Mouse (Mus musculus): ENCODE measurements around the gene Gm6763. TPM values are rescaled to one million over a fixed set of nuclear protein-coding genes. Genes with fewer than 3 reads are reported as not detected.
"Not testable (repeated sequence)": the region's sequence is repeated elsewhere in the genome, so short reads cannot be mapped to it uniquely, and the experiment has no call there.

Gm6763 gene
- polyA plus RNA-seq (2015; fragmentation: Nextera tagmentation; extraction: Ambion mirVana): not detected in 2 replicates

- not testable (repeated sequence) for H3K27ac ChIP-seq (replicated peaks); H3K4me2 ChIP-seq; H3K4me1 ChIP-seq (replicated peaks); H3K4me3 ChIP-seq; H3K9me3 ChIP-seq; H3K36me3 ChIP-seq; H3K27me3 ChIP-seq; ATAC-seq (ENCODE audit: low read depth); H3K9ac ChIP-seq
- WGBS: no CpG with 5 or more reads among the region's 3 CpGs
Measured at GRCm38 (mm10) chr10:104151197-104151596, at the start of gene Gm6763. TSS of gene Gm6763 (plus strand) at chr10:104151497.

GRCm38 (mm10) chr10:104110044-104110443 lies 41.3 kb upstream of the Gm6763 start:
- ATAC-seq (ENCODE audit: low read depth): no peak
- Histone ChIP-seq H3K27ac (replicated peaks) (no peak overlapping the region), H3K4me3 (no peak overlapping the region), H3K9me3 (no peaks in the 10 kb centered on the region), H3K4me1 (replicated peaks) (no peaks in the 10 kb centered on the region), H3K4me2 (no peak overlapping the region), H3K9ac (no peak overlapping the region), H3K27me3 (no peaks in the 10 kb centered on the region), H3K36me3 (no peaks in the 10 kb centered on the region)
- 75% methylated on average over 3 of the region's 3 CpGs for WGBS

GRCm38 (mm10) chr10:104118312-104118711 lies 33.0 kb upstream of the Gm6763 start:
- Histone ChIP-seq H3K27ac (replicated peaks) (no peak overlapping the region), H3K27me3 (no peaks in the 10 kb centered on the region), H3K9me3 (no peaks in the 10 kb centered on the region), H3K4me3 (no peak overlapping the region), H3K4me2 (no peak overlapping the region), H3K36me3 (no peaks in the 10 kb centered on the region), H3K4me1 (replicated peaks) (no peaks in the 10 kb centered on the region), H3K9ac (no peak overlapping the region)
- WGBS: 80% methylated on average over 2 of the region's 2 CpGs
- ATAC-seq (ENCODE audit: low read depth): no peak

GRCm38 (mm10) chr10:104142687-104143086 lies 8.6 kb upstream of the Gm6763 start, which contains the start of gene Gm21293:
TSS of gene Gm21293 (plus strand) at chr10:104142987.
- WGBS: no CpG with 5 or more reads among the region's 3 CpGs
- not testable (repeated sequence) for H3K4me2 ChIP-seq; H3K9ac ChIP-seq; H3K36me3 ChIP-seq; H3K27me3 ChIP-seq; ATAC-seq (ENCODE audit: low read depth); H3K4me1 ChIP-seq (replicated peaks); H3K27ac ChIP-seq (replicated peaks); H3K9me3 ChIP-seq; H3K4me3 ChIP-seq

GRCm38 (mm10) chr10:104159706-104160105 lies 8.4 kb downstream of the Gm6763 start, which contains the start of gene Gm8764:
TSS of gene Gm8764 (plus strand) at chr10:104160006.
- H3K27me3 ChIP-seq; H3K36me3 ChIP-seq; H3K4me3 ChIP-seq; H3K9me3 ChIP-seq; ATAC-seq (ENCODE audit: low read depth); H3K4me1 ChIP-seq (replicated peaks); H3K9ac ChIP-seq; H3K27ac ChIP-seq (replicated peaks); H3K4me2 ChIP-seq: not testable (repeated sequence)
- WGBS: no CpG with 5 or more reads among the region's 3 CpGs

DNA sequence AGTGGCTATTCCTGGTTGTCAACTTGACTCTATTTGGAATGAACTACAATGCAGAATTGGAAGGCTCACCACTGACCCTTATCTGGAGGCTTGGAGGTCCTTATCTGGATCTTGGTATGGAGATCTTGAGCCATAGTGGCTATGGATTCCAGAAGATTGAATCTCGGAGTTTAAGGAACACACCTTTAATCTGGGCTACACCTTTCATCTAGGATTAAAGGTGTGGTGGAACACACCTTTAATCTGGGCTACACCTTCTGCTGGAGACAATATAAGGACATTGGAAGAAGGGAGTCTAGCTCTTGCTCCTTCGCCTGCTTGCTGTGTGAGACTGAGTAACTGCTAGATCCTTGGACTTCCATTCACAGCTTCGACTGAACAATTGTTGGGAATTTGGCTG lies 16.9 kb downstream of the Gm6763 start, which contains the start of gene Gm21304:
TSS of gene Gm21304 (plus strand) at position 301 of the 400 bp plus-strand sequence.
- H3K9me3 ChIP-seq; ATAC-seq (ENCODE audit: low read depth); H3K27ac ChIP-seq (replicated peaks); H3K9ac ChIP-seq; H3K36me3 ChIP-seq; H3K4me2 ChIP-seq; H3K4me1 ChIP-seq (replicated peaks); H3K27me3 ChIP-seq; H3K4me3 ChIP-seq: not testable (repeated sequence)
- no CpG with 5 or more reads among the region's 3 CpGs for WGBS

DNA sequence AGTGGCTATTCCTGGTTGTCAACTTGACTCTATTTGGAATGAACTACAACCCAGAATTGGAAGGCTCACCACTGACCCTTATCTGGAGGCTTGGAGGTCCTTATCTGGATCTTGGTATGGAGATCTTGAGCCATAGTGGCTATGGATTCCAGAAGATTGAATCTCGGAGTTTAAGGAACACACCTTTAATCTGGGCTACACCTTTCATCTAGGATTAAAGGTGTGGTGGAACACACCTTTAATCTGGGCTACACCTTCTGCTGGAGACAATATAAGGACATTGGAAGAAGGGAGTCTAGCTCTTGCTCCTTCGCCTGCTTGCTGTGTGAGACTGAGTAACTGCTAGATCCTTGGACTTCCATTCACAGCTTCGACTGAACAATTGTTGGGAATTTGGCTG lies 25.4 kb downstream of the Gm6763 start, which contains the start of gene Gm21312:
TSS of gene Gm21312 (plus strand) at position 301 of the 400 bp plus-strand sequence.
- not testable (repeated sequence) for H3K4me3 ChIP-seq; H3K4me1 ChIP-seq (replicated peaks); H3K9ac ChIP-seq; ATAC-seq (ENCODE audit: low read depth); H3K27ac ChIP-seq (replicated peaks); H3K27me3 ChIP-seq; H3K36me3 ChIP-seq; H3K9me3 ChIP-seq; H3K4me2 ChIP-seq
- WGBS: no CpG with 5 or more reads among the region's 3 CpGs

- WGBS: no CpG with 5 or more reads among the region's 3 CpGs
- not testable (repeated sequence) for ATAC-seq (ENCODE audit: low read depth); H3K27me3 ChIP-seq; H3K4me3 ChIP-seq; H3K4me1 ChIP-seq (replicated peaks); H3K9me3 ChIP-seq; H3K36me3 ChIP-seq; H3K9ac ChIP-seq; H3K27ac ChIP-seq (replicated peaks); H3K4me2 ChIP-seq
Measured at GRCm38 (mm10) chr10:104185233-104185632, 33.9 kb downstream of the Gm6763 start, which contains the start of gene Gm20765. TSS of gene Gm20765 (plus strand) at chr10:104185533.

DNA sequence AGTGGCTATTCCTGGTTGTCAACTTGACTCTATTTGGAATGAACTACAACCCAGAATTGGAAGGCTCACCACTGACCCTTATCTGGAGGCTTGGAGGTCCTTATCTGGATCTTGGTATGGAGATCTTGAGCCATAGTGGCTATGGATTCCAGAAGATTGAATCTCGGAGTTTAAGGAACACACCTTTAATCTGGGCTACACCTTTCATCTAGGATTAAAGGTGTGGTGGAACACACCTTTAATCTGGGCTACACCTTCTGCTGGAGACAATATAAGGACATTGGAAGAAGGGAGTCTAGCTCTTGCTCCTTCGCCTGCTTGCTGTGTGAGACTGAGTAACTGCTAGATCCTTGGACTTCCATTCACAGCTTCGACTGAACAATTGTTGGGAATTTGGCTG lies 42.4 kb downstream of the Gm6763 start, which contains the start of gene Gm4340:
TSS of gene Gm4340 (plus strand) at position 301 of the 400 bp plus-strand sequence.
- not testable (repeated sequence) for H3K4me2 ChIP-seq; H3K9ac ChIP-seq; H3K27me3 ChIP-seq; H3K27ac ChIP-seq (replicated peaks); H3K36me3 ChIP-seq; ATAC-seq (ENCODE audit: low read depth); H3K4me3 ChIP-seq; H3K9me3 ChIP-seq; H3K4me1 ChIP-seq (replicated peaks)
- WGBS: no CpG with 5 or more reads among the region's 3 CpGs

Other genes with a start within 250 kb of the Gm6763 start
- not detected in 2 replicates for gene Gm21293, start 8.5 kb upstream of the Gm6763 start, polyA plus RNA-seq (2015; fragmentation: Nextera tagmentation; extraction: Ambion mirVana)
- gene Gm8764, start 8.5 kb downstream of the Gm6763 start, polyA plus RNA-seq (2015; fragmentation: Nextera tagmentation; extraction: Ambion mirVana): not detected in 2 replicates
- not detected in 2 replicates for gene Gm21304, start 17.0 kb downstream of the Gm6763 start, polyA plus RNA-seq (2015; fragmentation: Nextera tagmentation; extraction: Ambion mirVana)
- not detected in 2 replicates for gene Gm21312, start 25.5 kb downstream of the Gm6763 start, polyA plus RNA-seq (2015; fragmentation: Nextera tagmentation; extraction: Ambion mirVana)
- gene Gm20765, start 34.0 kb downstream of the Gm6763 start, polyA plus RNA-seq (2015; fragmentation: Nextera tagmentation; extraction: Ambion mirVana): not detected in 2 replicates
- not detected in 2 replicates for gene Gm4340, start 42.5 kb downstream of the Gm6763 start, polyA plus RNA-seq (2015; fragmentation: Nextera tagmentation; extraction: Ambion mirVana)